Mouse (Mus musculus) erythroblast, embryonic 14.5 days (primary cell): ENCODE results near the gene Fbxw11.

ENCODE experiments used
- GATA1 ChIP-seq: IDR thresholded peaks from 2 replicates; pipeline ENCODE4 v1.6.1; 2012; ENCODE audit warnings: low read length, inconsistent platforms, mixed read lengths
- TAL1 ChIP-seq: IDR thresholded peaks from 3 replicates; pipeline ENCODE4 v1.6.1; 2012; ENCODE audit warnings: low read length, inconsistent platforms, mixed read lengths

- TF ChIP-seq GATA1 (no peak), TAL1 (no peak)
These were observed 36.6 kb upstream of the Fbxw11 start for GRCm38 (mm10) chr11:32605907-32606306.
